Mouse (Mus musculus) cerebellum, postnatal 10 days (tissue): ENCODE measurements around the gene Polr3a.
"Not testable (repeated sequence)": the region's sequence is repeated elsewhere in the genome, so short reads cannot be mapped to it uniquely, and the experiment has no call there.

Experiments used
- DNase-seq, 2 experiments: peaks; one replicate each; pipeline ENCODE4 v3.0.0; 2021; ENCODE audit warnings: mixed read lengths in 2 of 2

The Polr3a gene

GRCm38 (mm10) chr14:24491266-24491981 lies 4.6 kb upstream of the Polr3a start:
- no peak for DNase-seq

GRCm38 (mm10) chr14:24490468-24491265 lies 3.8 kb upstream of the Polr3a start:
- peak; percentile 99 for DNase-seq

- not testable (repeated sequence) for DNase-seq
Observed at GRCm38 (mm10) chr14:24489772-24490171, 2.9 kb upstream of the Polr3a start.

GRCm38 (mm10) chr14:24486241-24486767 lies 554 bp downstream of the Polr3a start:
- DNase-seq = no peak

- DNase-seq = no peak
Observed at GRCm38 (mm10) chr14:24468806-24469205, 18.1 kb downstream of the Polr3a start.

GRCm38 (mm10) chr14:24458191-24458590 lies 28.7 kb downstream of the Polr3a start:
- no peak for DNase-seq

GRCm38 (mm10) chr14:24443529-24443928 lies 43.3 kb downstream of the Polr3a start:
- not testable (repeated sequence) for DNase-seq
